Mouse (Mus musculus) splenic B cell, adult 2 months (primary cell): Measurements from ENCODE around the gene Gm5155.
"Not testable (repeated sequence)": the region's sequence is repeated elsewhere in the genome, so short reads cannot be mapped to it uniquely, and the experiment has no call there.

ENCODE experiments used
- DNase-seq: peaks from one replicate; pipeline ENCODE4 v3.0.0-alpha.2; 2011; ENCODE audit warnings: low read depth, low spot score
- H3K27me3 ChIP-seq: 2 replicates; pipeline ENCODE4 v1.6.1; 2012; ENCODE audit warnings: mild to moderate bottlenecking, low read length, moderate library complexity, mixed read lengths; ENCODE audit not compliant: control insufficient read depth, poor library complexity, insufficient read depth, severe bottlenecking
- H3K36me3 ChIP-seq: 2 replicates; pipeline ENCODE4 v1.6.1; 2012; ENCODE audit warnings: mild to moderate bottlenecking, low read length, moderate library complexity, mixed read lengths; ENCODE audit not compliant: control insufficient read depth, poor library complexity, insufficient read depth, severe bottlenecking

Gm5155 gene

DNA sequence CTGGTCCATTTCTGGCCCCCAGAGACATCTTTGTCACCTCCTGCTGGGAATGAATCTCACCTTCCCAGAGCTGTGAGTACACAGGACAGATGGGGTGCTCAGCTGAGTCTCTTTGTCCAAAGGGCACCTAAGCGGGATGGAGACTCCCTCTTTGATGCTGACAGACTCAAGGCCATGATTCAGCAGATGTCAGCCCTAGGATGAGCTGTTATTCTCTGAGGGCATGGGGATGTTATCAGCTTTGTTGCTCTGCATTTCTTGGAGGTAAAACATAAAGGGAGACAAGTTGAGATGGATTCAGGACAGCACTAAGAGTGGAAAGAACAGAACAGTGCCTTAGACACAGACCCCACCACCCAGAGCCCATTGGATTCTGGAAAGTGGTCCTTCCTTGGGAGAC lies at the start of gene Gm5155:
TSS of gene Gm5155 (plus strand) at position 301 of the 400 bp plus-strand sequence.
- Histone ChIP-seq H3K27me3 (no peaks in the 10 kb centered on the region), H3K36me3 (no peaks in the 10 kb centered on the region)
- no peak for DNase-seq

DNA sequence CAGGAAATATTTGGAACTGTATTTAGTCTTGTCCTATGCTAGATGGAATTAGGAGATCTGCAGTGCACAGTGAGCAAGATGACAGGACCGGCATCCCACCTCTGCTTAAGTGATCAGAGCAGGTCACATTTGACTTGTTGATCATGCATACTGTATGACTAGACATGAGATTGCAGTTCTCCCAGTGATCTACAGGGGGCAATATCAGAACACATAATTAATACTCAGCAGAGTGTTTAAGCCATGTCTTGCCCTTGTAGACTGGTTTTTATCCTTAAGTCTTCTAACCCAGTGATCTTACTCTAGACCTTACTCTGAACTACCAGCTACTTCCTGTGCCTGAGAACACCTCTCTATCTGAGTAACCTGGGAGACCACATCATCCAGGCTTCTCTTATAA lies 791 bp upstream of the Gm5155 start:
- DNase-seq = no peak
- H3K36me3 ChIP-seq = no peaks in the 10 kb centered on the region
- no peaks in the 10 kb centered on the region for H3K27me3 ChIP-seq

DNA sequence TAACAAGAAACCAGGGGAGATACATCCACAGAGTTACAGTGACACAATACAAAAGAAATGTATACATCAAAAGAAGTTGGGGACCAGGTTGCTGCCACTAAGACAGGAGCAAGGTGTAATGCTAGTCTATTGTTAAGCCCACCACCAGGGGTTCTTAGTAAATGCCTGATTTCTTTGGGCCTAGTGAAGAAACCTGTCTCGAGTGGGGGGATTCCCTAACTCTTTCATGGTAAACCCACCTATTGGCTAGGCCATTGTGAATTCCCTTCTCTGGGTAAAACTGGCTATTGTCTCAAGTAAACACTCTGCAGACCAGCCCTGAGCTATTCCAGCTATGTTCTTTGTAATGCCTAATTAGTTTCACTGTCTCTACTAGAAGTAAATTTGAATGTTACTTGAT lies 23.8 kb downstream of the Gm5155 start:
- H3K36me3 ChIP-seq, DNase-seq, H3K27me3 ChIP-seq: not testable (repeated sequence)

DNA sequence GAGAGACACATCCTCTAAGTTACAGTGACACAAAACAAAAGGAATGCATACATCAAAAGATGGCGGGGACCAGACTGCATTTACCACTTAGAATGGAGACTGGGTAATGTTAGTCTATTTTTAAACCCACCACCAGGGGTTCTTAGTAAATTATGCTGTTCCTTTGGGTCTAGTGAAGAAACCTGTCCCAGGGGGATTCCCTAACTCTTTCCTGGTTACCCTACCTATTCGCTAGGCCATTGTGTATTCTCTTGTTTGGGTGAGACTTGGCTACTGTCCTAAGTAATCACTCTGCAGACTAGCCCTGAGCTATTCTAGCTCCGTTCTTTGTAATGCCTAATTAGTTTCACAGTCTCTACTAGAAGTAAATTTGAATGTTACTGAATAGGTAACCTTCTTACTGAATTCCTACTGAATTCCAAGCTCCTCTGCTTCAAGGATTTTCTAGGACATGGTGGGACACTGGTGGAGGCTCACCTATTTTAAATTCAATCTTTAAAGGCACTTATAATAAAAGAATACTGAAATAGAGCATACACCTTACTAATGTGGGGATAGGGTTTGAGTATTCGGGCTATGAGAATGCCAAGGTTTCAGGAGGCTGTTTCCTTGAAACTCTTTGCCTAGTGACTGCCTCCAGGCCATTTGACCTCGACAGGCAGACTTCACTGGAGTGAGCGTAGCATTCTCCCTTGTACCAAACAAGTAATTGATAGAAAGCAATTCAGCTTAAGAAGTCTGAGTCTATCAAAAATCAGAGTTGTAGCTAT lies 31.8 kb downstream of the Gm5155 start:
- Histone ChIP-seq H3K36me3 (no peaks in the 10 kb centered on the region), H3K27me3 (no peaks in the 10 kb centered on the region)
- no peak for DNase-seq
